Mouse (Mus musculus) stomach, embryonic 15.5 days (tissue): ENCODE measurements at regions not wholly inside any gene's neighbourhood (a gene's known extent, or its start where the extent isn't known, plus 50 kb on each side); places are given as distances from the start of the nearest gene placed in this dataset.

Experiments used
- ATAC-seq: fragments of 200-750 bp; cut with Nextera tagmentation; 2 replicates; pipeline ENCODE4 v1.8.0; 2017; ENCODE audit warnings: low read depth, moderate number of reproducible peaks, moderate TSS enrichment; ENCODE audit not compliant: insufficient read depth, low FRiP score
- H3K27ac ChIP-seq: fragments of 300-500 bp; sonication (generic); 2 replicates; pipeline ENCODE4 v1.5.1; 2015; ENCODE audit warnings: mild to moderate bottlenecking, inconsistent platforms
- H3K27me3 ChIP-seq: fragments of 300-500 bp; sonication (generic); replicated peaks from 2 replicates; pipeline ENCODE4 v1.6.1; 2015; ENCODE audit warnings: inconsistent platforms
- H3K36me3 ChIP-seq: fragments of 300-500 bp; sonication (generic); 2 replicates; pipeline ENCODE4 v1.6.1; 2015; ENCODE audit warnings: inconsistent platforms
- H3K4me1 ChIP-seq: fragments of 300-500 bp; sonication (generic); 2 replicates; pipeline ENCODE4 v1.6.1; 2015; ENCODE audit warnings: inconsistent platforms
- H3K4me2 ChIP-seq: fragments of 300-500 bp; sonication (generic); 2 replicates; pipeline ENCODE4 v1.6.1; 2015; ENCODE audit warnings: mild to moderate bottlenecking, inconsistent platforms
- H3K4me3 ChIP-seq: fragments of 300-500 bp; sonication (generic); replicated peaks from 2 replicates; pipeline ENCODE4 v1.5.1; 2015; ENCODE audit warnings: inconsistent platforms
- H3K9ac ChIP-seq: fragments of 300-500 bp; sonication (generic); 2 replicates; pipeline ENCODE4 v1.6.1; 2015; ENCODE audit warnings: inconsistent platforms
- H3K9me3 ChIP-seq: fragments of 300-500 bp; sonication (generic); 2 replicates; pipeline ENCODE4 v1.6.1; 2016; ENCODE audit warnings: inconsistent platforms
- WGBS: fragments of 180-500 bp; shearing (Covaris S2); methylation state at CpG from one replicate; pipeline ENCODE4 v1.1.7; 2015; 5-methylcytosine and 5-hydroxymethylcytosine counted together

DNA sequence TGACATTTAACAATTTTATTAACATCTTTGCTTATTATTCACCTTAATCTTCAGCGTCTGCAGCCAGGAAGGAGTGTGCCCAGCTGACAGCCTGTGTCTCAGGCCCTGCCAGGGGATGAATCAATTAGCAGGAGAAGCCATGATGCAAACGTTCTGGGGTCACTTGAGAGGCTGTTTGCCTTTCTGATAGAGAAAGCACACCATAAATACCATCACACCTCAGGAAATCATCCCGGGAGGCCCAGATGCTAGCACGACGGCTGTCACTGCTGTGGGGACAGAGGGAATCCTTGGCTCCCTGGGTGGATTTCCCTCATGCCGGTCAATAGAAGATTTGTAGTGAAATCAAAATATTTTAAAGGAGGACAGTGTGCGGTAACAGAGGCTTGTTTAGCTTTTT lies 343.7 kb upstream of the Hnrnpa3 start:
- Histone ChIP-seq H3K4me1 (no peaks in the 10 kb centered on the region), H3K4me2 (no peak overlapping the region), H3K4me3 (no peak overlapping the region), H3K36me3 (no peaks in the 10 kb centered on the region), H3K27me3 (no peaks in the 10 kb centered on the region; the same call in 1 of the 2 replicates), H3K9me3 (no peaks in the 10 kb centered on the region), H3K27ac (no peak overlapping the region), H3K9ac (no peak overlapping the region)
- ATAC-seq = no peak
- 37% methylated on average over 7 of the region's 7 CpGs for WGBS

DNA sequence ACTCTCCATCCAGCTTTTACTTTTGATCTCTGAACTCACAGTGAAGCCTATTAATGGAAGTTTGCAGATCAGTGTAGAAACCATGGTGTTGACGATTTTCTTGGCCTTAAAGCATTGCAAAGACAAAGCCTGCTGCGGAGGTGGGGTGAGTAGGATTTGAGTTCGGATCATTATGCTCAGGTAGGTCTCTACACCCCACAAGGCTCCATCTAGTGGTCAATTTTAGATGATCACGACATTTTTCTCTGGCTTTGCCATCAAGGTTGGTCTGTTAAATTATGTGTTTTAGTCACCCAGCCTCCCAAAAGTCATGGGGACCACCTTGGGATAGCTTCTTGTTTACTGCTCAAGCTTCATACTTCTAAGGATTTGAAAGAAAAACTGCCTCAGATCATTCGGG lies 340.9 kb upstream of the Hnrnpa3 start:
- Histone ChIP-seq H3K4me2 (no peak overlapping the region), H3K4me3 (no peak overlapping the region), H3K4me1 (no peaks in the 10 kb centered on the region), H3K27me3 (no peaks in the 10 kb centered on the region; the same call in 1 of the 2 replicates), H3K36me3 (no peaks in the 10 kb centered on the region), H3K27ac (no peak overlapping the region), H3K9ac (no peak overlapping the region), H3K9me3 (no peaks in the 10 kb centered on the region)
- ATAC-seq = no peak
- WGBS = 56% methylated on average over 5 of the region's 5 CpGs

DNA sequence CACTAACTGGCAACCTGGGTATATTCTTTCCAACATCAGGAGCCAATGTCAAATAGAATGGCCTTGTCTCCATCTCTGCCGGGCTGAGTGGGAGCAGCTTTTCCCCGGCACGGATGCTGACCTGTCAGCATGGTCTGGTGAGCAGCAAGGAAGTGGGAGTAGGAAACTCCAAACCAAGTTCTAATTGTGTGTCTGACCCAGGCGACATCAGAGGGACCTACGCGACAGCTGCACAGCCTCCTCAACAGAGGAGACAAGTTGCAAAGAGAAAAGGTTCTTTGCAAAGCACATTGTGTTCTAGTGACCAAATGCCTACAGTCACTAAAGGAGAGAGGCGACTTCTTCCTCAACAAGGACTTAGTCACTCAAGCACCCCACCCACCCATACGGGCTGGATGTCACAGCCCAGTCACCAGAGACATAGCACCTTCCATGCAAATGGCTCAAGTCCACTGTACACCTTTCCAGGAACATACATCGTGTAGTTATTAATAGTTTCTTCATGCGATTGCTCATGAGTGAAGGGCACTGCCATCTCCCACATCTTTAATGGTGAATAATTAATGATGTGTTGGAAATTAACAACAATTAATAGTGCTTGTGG lies 334.8 kb upstream of the Hnrnpa3 start:
- H3K27me3 ChIP-seq = no peaks in the 10 kb centered on the region
- H3K4me1 ChIP-seq = no peaks in the 10 kb centered on the region
- no peak overlapping the region for H3K9ac ChIP-seq
- no peak for ATAC-seq
- 80% methylated on average over 10 of the region's 10 CpGs for WGBS
- no peak overlapping the region for H3K4me3 ChIP-seq
- H3K36me3 ChIP-seq = no peaks in the 10 kb centered on the region
- H3K9me3 ChIP-seq = no peaks in the 10 kb centered on the region
- H3K4me2 ChIP-seq = no peak overlapping the region
- no peak overlapping the region for H3K27ac ChIP-seq

DNA sequence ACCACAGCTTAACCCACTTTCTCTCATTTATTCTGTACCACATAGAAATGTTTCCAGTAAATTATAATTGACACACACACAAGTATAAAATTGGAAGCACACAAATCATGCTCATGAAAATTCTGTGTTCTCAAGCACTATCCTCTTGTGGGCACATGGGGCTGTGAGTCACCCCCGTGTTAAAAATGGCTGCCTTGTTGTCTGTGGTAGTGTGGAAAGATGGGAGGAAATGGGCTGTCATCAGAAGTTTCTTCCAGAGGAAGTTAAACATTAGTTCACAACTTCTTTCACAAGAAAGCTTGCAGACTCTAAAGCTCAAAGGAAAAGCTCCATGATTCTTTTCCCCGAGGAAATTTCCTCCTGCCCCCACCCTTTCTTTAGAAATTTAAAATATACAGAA lies 329.5 kb upstream of the Hnrnpa3 start:
- no peak overlapping the region for H3K9ac ChIP-seq
- H3K4me2 ChIP-seq = no peak overlapping the region
- H3K27me3 ChIP-seq = no peaks in the 10 kb centered on the region
- H3K27ac ChIP-seq = no peak overlapping the region
- 77% methylated on average over 2 of the region's 2 CpGs for WGBS
- H3K4me1 ChIP-seq = no peaks in the 10 kb centered on the region
- no peaks in the 10 kb centered on the region for H3K9me3 ChIP-seq
- H3K36me3 ChIP-seq = no peaks in the 10 kb centered on the region
- no peak overlapping the region for H3K4me3 ChIP-seq
- no peak for ATAC-seq

DNA sequence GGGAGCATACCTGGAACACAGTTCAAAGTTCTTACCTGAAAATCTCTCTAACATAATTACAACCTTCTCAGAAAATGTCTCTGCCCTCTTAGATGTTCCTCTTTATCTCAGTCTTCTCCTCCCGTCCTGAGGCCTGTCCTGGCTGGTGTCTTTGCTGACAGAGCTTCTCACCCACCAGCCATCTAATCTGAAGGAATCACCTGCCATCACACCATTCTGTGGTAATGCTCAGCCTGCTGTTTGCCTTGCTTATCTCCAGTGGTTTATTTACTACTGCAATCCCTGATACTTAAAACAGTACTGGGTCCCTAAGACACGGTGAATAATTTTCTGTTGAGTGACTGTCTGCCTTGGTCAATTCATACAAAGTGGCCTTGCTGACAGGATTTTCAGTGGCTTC lies 317.8 kb upstream of the Hnrnpa3 start:
- Histone ChIP-seq H3K4me3 (no peak overlapping the region), H3K27me3 (no peaks in the 10 kb centered on the region), H3K36me3 (no peaks in the 10 kb centered on the region), H3K9me3 (no peaks in the 10 kb centered on the region), H3K4me1 (no peaks in the 10 kb centered on the region), H3K4me2 (no peak overlapping the region), H3K27ac (no peak overlapping the region), H3K9ac (no peak overlapping the region)
- no peak for ATAC-seq
- 28% methylated on average over 2 of the region's 2 CpGs for WGBS

DNA sequence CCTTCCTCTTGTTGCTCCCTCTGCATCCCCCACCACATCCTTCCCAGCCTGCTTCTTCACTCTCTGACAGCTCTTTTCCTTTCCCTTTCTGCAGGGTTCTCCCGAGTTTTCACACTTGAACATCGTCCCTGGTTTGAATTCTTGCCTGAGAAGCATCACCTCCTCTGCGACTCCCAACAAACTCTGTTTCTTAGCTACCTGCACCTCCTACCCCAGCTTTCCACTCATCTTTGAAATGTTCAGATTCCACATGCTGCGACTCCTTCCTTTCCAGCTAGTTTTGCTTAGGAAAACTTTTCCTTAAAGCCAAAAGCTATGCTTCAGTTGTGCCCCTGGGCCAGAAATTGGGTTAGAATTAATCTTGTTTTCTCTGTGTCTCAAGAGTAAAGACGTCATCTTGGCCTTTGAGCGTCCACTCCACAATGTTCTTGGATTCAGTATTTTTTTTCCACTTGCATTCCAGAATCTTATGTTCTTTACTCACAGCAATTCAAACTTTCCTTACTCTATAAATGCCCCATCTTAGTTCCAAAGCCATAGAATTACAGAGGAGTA lies 317.3 kb upstream of the Hnrnpa3 start:
- Histone ChIP-seq H3K9ac (no peak overlapping the region), H3K4me2 (no peak overlapping the region), H3K9me3 (no peaks in the 10 kb centered on the region), H3K27ac (no peak overlapping the region), H3K27me3 (no peaks in the 10 kb centered on the region), H3K4me3 (no peak overlapping the region), H3K4me1 (no peaks in the 10 kb centered on the region), H3K36me3 (no peaks in the 10 kb centered on the region)
- WGBS = 61% methylated on average over 6 of the region's 6 CpGs
- ATAC-seq = no peak

DNA sequence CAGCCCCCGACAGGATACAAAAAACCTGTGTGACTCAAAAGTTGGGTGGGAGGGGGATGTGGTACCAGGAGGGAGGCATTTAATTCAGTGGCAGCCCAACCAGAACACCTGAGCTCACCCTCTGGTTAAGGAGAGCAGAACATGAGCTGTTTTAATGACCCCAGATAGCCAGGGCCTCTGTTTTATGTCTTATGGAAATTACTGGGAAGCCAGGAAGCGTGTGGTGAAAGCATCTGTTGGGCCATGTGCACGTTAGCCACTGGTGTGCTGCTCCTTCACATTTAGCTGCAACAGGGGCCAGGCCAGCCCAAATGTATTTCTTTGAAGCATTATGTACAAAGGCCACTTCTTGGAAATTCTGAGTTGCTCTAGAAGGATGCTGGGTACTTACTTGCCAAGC lies 308.2 kb upstream of the Hnrnpa3 start:
- Histone ChIP-seq H3K27me3 (no peaks in the 10 kb centered on the region), H3K4me1 (no peaks in the 10 kb centered on the region), H3K36me3 (no peaks in the 10 kb centered on the region), H3K4me3 (no peak overlapping the region), H3K4me2 (no peak overlapping the region), H3K27ac (no peak overlapping the region), H3K9me3 (no peaks in the 10 kb centered on the region), H3K9ac (no peak overlapping the region)
- 77% methylated on average over 3 of the region's 3 CpGs for WGBS
- ATAC-seq = no peak

DNA sequence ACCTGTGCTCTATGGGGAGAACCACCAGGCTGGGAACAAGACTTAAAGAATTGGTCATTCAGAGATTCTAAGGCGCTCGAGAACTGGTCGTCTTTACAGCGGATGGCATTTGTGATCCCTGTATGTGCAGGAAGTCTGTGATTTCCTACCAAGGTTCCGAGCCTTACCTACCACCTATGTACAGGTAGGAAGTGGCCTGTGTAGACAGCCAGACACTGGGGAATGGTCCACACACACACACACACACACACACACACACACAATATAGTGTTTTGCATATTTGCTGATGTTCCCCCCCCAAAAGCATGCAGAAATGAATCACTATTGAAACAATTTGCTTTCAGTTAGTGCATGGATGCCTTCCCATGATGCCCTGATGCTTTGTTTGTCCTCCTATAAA lies 307.1 kb upstream of the Hnrnpa3 start:
- H3K36me3 ChIP-seq = no peaks in the 10 kb centered on the region
- H3K4me1 ChIP-seq = no peaks in the 10 kb centered on the region
- no peak overlapping the region for H3K4me3 ChIP-seq
- H3K9ac ChIP-seq = no peak overlapping the region
- no peak for ATAC-seq
- no peaks in the 10 kb centered on the region for H3K27me3 ChIP-seq
- 89% methylated on average over 5 of the region's 5 CpGs for WGBS
- H3K27ac ChIP-seq = no peak overlapping the region
- no peaks in the 10 kb centered on the region for H3K9me3 ChIP-seq
- H3K4me2 ChIP-seq = no peak overlapping the region

DNA sequence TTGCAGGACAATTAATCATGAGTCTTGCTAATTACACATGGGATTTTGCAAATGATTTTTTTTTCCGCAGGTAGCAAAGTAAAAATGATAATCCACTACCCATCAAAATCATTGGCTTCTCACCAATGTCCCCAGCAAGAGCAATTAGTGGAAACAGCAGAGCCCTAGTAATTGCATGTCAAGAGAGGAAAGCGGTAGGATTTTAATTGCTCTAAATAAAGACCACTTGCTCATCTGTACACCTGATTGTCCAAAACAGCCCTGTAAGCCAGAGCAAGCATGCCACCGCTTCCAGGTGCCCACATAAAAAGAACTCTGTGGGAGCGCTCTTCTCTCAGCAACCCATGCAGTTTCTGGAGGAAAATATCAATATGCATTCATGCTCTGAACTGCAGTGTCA lies 306.5 kb upstream of the Hnrnpa3 start:
- no peak for ATAC-seq
- Histone ChIP-seq H3K9ac (no peak overlapping the region), H3K27ac (no peak overlapping the region), H3K9me3 (no peaks in the 10 kb centered on the region), H3K36me3 (no peaks in the 10 kb centered on the region), H3K4me3 (no peak overlapping the region), H3K4me2 (no peak overlapping the region), H3K4me1 (no peaks in the 10 kb centered on the region), H3K27me3 (no peaks in the 10 kb centered on the region)
- 95% methylated on average over 4 of the region's 4 CpGs for WGBS

DNA sequence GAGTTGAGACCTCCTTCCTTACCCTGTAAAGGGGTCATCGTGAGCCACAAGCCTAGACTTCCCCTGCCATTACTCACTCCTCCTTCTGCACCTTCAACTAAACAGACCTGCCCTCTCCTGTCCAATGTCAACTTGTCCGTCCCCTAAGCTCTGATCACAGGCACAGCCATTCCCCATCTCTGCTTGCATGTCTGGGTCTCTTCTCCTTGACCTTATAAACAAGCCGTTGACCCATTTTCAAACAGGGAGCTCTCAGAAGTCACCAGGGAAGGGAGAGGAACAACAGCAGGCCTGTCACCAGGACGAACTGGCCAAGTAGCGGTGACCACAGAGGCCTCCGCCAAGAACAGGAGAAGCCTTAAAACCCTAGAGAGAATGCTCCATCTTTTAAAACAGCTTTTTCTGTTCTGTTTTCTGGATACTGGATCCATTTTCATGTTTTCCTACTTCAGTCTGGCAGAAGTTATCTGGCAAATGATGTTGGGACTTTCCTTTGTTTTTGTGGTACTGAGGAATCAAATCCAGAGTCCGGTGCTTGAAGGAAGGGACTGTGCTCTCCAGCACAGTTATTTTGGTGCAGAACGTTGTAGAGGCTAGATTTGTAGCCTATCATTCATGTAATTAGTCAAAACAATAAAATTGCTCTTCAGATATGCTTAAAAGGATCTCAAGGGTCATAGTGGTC lies 302.2 kb upstream of the Hnrnpa3 start:
- no peak overlapping the region for H3K27ac ChIP-seq
- ATAC-seq = no peak
- H3K4me1 ChIP-seq = no peaks in the 10 kb centered on the region
- H3K9ac ChIP-seq = no peak overlapping the region
- H3K27me3 ChIP-seq = no peaks in the 10 kb centered on the region
- H3K4me2 ChIP-seq = no peak overlapping the region
- no peaks in the 10 kb centered on the region for H3K36me3 ChIP-seq
- no peak overlapping the region for H3K4me3 ChIP-seq
- no peaks in the 10 kb centered on the region for H3K9me3 ChIP-seq
- WGBS = 59% methylated on average over 8 of the region's 8 CpGs

DNA sequence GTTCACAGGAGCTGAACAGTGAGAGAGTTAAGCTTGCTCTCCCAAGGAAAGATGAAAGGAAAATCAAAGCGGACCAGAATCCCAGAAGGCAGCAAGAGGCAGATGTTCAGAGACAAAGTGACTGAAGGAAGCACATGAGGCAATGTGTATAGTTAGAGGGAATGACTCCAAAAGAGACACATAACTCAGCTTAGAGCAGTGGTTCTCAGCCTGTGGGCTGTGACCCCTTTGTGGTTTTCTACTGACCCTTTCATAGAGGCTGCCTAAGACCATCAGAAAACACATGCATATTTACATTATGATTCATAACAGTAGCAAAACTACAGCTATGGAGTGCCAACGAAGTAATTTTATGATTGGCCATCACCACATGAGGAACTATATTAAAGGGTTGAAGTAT lies 301.5 kb upstream of the Hnrnpa3 start:
- no peaks in the 10 kb centered on the region for H3K27me3 ChIP-seq
- no peak overlapping the region for H3K4me2 ChIP-seq
- H3K27ac ChIP-seq = no peak overlapping the region
- no peaks in the 10 kb centered on the region for H3K4me1 ChIP-seq
- no peak overlapping the region for H3K4me3 ChIP-seq
- H3K36me3 ChIP-seq = no peaks in the 10 kb centered on the region
- no peak for ATAC-seq
- H3K9me3 ChIP-seq = no peaks in the 10 kb centered on the region
- WGBS = 79% methylated on average over 2 of the region's 2 CpGs
- H3K9ac ChIP-seq = no peak overlapping the region

DNA sequence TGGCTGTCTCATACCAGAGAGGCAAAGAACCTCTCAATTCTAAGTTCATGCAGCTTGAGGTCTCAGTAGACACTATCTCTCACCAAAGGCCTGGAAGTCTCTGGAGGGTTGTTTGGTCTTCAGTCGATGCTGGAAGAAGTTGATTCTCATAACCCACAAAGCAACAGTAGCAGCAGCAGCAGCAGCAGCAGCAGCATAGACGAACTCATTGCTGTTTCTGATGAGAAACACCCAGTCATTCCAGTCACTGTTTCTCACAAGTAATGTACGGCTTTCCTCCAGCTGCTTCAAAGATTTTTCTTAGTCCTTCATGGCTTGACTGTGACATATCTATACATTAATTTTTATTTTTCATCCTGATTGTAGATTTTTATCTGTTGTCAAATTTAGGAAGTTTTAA lies 298.1 kb upstream of the Hnrnpa3 start:
- no peaks in the 10 kb centered on the region for H3K4me1 ChIP-seq
- H3K4me3 ChIP-seq = no peak overlapping the region
- no peak for ATAC-seq
- H3K27ac ChIP-seq = no peak overlapping the region
- H3K9me3 ChIP-seq = no peaks in the 10 kb centered on the region
- H3K4me2 ChIP-seq = no peak overlapping the region
- no peaks in the 10 kb centered on the region for H3K27me3 ChIP-seq
- H3K9ac ChIP-seq = no peak overlapping the region
- no peaks in the 10 kb centered on the region for H3K36me3 ChIP-seq
- 70% methylated on average over 3 of the region's 3 CpGs for WGBS
